Mouse (Mus musculus): ENCODE data around the gene Dennd1b. TPM values are rescaled to one million over a fixed set of nuclear protein-coding genes. Genes with fewer than 3 reads are reported as not detected.

The Dennd1b gene
- polyA plus RNA-seq (2012; ENCODE audit: insufficient read depth, insufficient read length, low replicate concordance, missing spikeins) = not detected in 2 replicates

DNA sequence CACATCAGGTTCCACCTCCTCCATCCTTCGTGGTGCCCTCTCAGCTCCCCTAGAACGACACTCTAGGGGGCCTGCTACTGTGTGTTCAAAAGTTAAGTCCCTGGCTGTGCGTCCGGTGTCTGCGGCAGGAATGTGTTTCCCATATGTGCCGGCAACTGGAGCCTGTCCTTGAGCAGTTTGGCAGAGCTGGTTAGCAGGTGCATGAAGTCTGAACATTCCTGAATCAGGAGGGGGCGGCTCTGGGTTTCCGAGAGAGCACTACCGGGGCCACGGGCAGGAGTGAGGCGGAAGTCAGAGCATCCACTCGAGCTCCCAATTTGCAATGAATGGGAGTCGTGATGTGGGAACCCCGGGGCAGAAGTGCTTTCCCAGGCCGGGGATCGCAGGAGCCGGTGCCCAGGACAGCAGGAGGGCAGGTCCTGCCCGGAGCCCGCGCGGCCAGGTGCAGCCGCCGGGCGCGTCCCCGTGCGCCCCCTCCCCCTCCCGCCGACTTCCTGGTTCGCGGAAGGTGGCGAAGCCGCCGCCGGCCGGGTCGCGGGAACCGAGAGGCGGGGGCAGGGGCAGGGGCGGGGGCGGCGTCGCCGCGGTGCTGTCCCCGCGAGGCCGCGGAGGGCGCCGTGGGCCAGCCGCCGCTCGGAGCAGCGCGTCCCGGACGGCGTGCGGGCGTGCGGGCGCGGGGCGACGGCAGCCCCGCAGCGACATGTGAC lies at the start of gene Dennd1b:
Gene Dennd1b (plus strand): TSS at position 275 of the 707 bp plus-strand sequence.
- no peak for TF ChIP-seq CTCF (IDR thresholded peaks at IDR 0.05; ENCODE audit: insufficient read depth, low read depth, low read length)
- TF ChIP-seq POLR2A (IDR thresholded peaks at IDR 0.05; ENCODE audit: insufficient read depth, low read depth, low read length) = peak; percentile 44; the same call in 1 of the 2 replicates
- peak within 1 kb of the TSS; percentile 73 for H3K27ac ChIP-seq (ENCODE audit: insufficient read depth, low read depth, low read length)
- H3K4me3 ChIP-seq (ENCODE audit: insufficient read depth, low read depth, low read length) = peak within 1 kb of the TSS; percentile 96
- peaks cover 3% of the 10 kb centered on the region; the same call in 1 of the 2 replicates for H3K4me1 ChIP-seq (ENCODE audit: control insufficient read depth, insufficient read depth, low read length)
- 1% methylated on average over 69 of the region's 69 CpGs for WGBS

DNA sequence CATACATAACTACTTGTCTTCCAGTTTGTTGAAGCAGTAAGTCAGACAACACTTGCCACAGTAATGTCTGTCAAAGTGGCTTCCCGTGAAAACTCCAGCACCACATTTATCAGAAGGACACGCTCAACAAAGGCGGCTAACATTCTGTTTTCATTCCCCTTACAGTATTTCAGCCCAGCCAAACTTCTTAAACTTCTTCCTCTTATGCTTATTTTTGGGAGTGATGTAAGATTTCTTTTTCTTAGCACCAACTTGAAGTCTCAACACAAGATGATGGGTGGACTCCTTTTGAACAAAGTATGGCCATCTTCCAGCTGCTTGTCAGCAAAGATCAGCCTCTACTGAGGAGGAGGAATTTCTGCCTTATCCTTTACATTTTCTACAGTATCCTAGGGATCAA lies 47.6 kb upstream of the Dennd1b start:
- no peak overlapping the region for H3K4me3 ChIP-seq (ENCODE audit: insufficient read depth, low read depth, low read length)
- 96% methylated on average over 3 of the region's 3 CpGs for WGBS

DNA sequence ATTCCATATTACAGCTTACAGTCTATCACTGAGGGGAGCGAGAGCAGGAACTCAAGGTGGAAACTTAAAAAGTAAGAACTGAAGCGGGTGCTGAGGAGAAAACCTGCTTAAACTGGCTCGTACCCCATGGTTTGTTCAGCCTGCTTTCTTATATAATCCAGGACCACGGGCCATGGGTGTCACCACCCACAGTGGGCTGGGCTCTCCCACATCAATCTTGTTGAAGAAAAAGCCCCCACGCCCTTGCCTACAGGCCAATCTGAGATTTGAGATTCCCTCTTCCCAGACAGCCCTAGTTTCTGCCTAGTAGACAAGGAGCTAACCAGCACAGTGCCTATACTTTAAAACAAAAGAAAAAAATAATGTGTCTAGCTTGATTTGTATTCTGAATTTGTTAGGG lies 43.6 kb upstream of the Dennd1b start:
- H3K27ac ChIP-seq (ENCODE audit: insufficient read depth, low read depth, low read length) = no peak overlapping the region
- TF ChIP-seq CTCF (IDR thresholded peaks at IDR 0.05; ENCODE audit: insufficient read depth, low read depth, low read length) (no peak), POLR2A (IDR thresholded peaks at IDR 0.05; ENCODE audit: insufficient read depth, low read depth, low read length) (no peak)
- H3K4me3 ChIP-seq (ENCODE audit: insufficient read depth, low read depth, low read length) = no peak overlapping the region
- no peaks in the 10 kb centered on the region for H3K4me1 ChIP-seq (ENCODE audit: control insufficient read depth, insufficient read depth, low read length)
- 90% methylated on average over 5 of the region's 5 CpGs for WGBS

More for the DNA sequence above, 47.6 kb upstream of the Dennd1b start:
- no peak overlapping the region for H3K27ac ChIP-seq (ENCODE audit: insufficient read depth, low read depth, low read length)
- no peak for TF ChIP-seq POLR2A (IDR thresholded peaks at IDR 0.05; ENCODE audit: insufficient read depth, low read depth, low read length)
- no peak for TF ChIP-seq CTCF (IDR thresholded peaks at IDR 0.05; ENCODE audit: insufficient read depth, low read depth, low read length)
- H3K4me1 ChIP-seq (ENCODE audit: control insufficient read depth, insufficient read depth, low read length) = no peaks in the 10 kb centered on the region

DNA sequence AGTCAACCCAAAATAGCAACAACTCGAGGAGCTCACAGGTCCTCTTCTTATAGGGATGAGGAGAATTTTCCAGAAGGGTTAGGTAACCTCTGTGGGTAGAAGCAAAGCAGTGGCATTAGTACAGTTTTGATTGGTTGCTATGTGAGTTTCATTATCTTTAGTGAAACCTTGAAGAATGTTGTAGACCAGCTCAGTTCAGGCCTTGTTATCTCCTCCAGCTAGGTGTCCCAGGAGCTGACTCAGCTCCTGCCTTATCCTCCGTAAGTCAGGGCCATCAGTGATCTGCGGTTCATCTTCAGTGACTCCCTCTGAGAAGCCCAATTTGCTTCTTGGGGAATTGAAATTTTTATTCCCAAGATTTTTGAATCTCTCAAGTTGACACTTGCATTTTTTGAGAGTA lies 43.2 kb upstream of the Dennd1b start:
- Histone ChIP-seq H3K4me1 (ENCODE audit: control insufficient read depth, insufficient read depth, low read length) (no peaks in the 10 kb centered on the region), H3K4me3 (ENCODE audit: insufficient read depth, low read depth, low read length) (no peak overlapping the region), H3K27ac (ENCODE audit: insufficient read depth, low read depth, low read length) (no peak overlapping the region)
- TF ChIP-seq POLR2A (IDR thresholded peaks at IDR 0.05; ENCODE audit: insufficient read depth, low read depth, low read length) (no peak), CTCF (IDR thresholded peaks at IDR 0.05; ENCODE audit: insufficient read depth, low read depth, low read length) (no peak)
- 85% methylated on average over 3 of the region's 3 CpGs for WGBS

DNA sequence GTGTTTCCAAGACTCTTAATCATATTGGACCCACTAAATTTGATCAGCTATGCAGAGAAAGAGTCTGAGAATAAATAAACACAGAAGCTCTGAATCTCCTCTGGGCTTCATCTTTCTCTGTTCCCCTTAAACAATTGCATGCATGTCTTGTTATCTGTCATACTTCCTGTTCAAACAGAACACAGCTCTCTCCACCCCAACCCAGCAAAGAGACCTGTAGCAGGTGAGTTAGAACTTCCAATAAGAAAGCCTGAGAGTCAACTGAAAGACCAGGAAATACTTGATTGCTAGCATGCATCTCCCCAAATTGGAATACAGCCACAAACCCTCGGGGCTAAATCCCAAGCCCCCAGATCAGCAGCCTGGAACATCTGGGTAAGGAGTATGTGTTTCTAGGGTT lies 42.4 kb upstream of the Dennd1b start:
- no peak for TF ChIP-seq POLR2A (IDR thresholded peaks at IDR 0.05; ENCODE audit: insufficient read depth, low read depth, low read length)
- no peaks in the 10 kb centered on the region for H3K4me1 ChIP-seq (ENCODE audit: control insufficient read depth, insufficient read depth, low read length)
- WGBS = 50% methylated on average over 1 of the region's 1 CpGs
- no peak overlapping the region for H3K27ac ChIP-seq (ENCODE audit: insufficient read depth, low read depth, low read length)
- no peak overlapping the region for H3K4me3 ChIP-seq (ENCODE audit: insufficient read depth, low read depth, low read length)

DNA sequence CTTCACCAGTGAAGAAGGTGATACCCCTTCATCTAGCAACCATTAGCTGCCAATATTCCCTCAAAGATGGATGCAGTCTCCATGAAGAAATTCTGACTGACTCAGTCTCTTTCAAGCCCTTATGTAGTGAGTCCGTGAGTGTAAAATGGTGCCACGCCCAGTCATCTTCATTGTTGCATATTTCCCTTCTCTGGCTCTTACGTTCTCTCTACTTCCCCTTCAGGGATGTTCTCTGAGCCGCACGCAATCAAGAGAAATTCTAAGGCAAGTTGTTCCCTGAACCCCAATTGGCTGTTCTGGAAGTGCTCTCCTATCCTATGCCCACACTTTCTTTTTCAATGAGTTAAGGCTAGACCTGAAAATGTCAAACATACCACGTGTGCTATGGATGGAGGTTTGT lies 40.3 kb upstream of the Dennd1b start:
- 95% methylated on average over 6 of the region's 6 CpGs for WGBS
- no peaks in the 10 kb centered on the region for H3K4me1 ChIP-seq (ENCODE audit: control insufficient read depth, insufficient read depth, low read length)
- TF ChIP-seq CTCF (IDR thresholded peaks at IDR 0.05; ENCODE audit: insufficient read depth, low read depth, low read length) = no peak
- no peak for TF ChIP-seq POLR2A (IDR thresholded peaks at IDR 0.05; ENCODE audit: insufficient read depth, low read depth, low read length)
- no peak overlapping the region for H3K27ac ChIP-seq (ENCODE audit: insufficient read depth, low read depth, low read length)
- no peak overlapping the region for H3K4me3 ChIP-seq (ENCODE audit: insufficient read depth, low read depth, low read length)

DNA sequence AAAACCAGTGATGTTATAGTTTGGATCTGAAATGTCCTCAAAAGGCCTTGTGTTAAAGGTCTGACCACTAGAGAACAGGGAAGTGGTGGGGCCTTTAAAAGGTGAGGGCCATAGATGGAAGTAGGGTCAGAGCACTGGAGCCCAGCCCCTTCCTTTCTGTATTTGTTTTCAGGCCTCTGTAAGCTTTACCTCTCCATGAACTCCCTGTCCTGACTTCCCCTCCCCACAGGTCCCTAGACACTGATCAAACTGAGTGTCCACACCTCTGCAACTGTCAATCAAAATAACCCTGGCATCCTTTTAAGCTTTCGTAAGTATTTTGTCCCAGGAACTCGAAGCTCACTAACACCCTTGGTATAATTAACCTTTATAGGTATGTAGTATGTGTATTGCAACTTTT lies 39.0 kb upstream of the Dennd1b start:
- H3K4me1 ChIP-seq (ENCODE audit: control insufficient read depth, insufficient read depth, low read length) = no peaks in the 10 kb centered on the region
- WGBS = 91% methylated on average over 2 of the region's 2 CpGs
- no peak overlapping the region for H3K4me3 ChIP-seq (ENCODE audit: insufficient read depth, low read depth, low read length)
- no peak overlapping the region for H3K27ac ChIP-seq (ENCODE audit: insufficient read depth, low read depth, low read length)
- TF ChIP-seq POLR2A (IDR thresholded peaks at IDR 0.05; ENCODE audit: insufficient read depth, low read depth, low read length) = no peak
- TF ChIP-seq CTCF (IDR thresholded peaks at IDR 0.05; ENCODE audit: insufficient read depth, low read depth, low read length) = no peak

DNA sequence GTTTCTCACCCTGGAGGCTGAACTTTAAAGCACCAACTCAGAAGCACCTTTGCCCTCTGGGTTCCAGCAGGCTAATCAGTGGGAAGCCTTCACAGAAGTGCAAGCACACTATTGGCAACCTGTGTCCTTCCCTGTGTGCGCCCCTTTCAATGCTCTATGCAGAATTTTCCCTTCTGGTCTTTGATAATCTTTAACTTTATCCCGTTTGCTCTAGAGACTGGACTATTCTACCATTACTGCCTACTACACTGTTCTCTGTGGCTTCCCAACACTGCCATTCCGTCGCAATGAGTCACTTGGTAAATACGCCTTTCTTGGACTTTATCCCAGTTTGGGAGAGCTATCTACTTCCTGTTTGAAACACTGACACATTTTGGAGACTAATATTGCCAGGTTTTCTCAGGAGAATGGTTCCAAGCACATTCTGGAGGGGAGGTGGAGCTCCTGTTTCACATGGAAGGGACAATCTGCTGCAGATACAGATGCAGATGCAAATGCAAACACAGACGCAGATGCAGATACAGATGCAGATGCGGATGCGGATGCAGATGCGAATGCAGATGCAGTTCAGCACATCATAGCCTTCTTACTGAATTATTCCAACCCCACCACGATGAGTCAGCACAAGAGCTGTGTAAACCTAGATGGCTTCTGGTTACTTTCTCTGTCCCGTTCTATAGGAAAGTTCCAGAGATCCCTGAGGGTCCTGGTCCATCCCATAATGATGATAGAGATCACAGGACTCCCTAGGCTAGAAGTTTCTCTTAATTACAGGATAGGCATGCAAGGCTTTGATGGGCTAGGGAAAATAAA lies 34.4 kb upstream of the Dennd1b start:
- 40% methylated on average over 11 of the region's 11 CpGs for WGBS

DNA sequence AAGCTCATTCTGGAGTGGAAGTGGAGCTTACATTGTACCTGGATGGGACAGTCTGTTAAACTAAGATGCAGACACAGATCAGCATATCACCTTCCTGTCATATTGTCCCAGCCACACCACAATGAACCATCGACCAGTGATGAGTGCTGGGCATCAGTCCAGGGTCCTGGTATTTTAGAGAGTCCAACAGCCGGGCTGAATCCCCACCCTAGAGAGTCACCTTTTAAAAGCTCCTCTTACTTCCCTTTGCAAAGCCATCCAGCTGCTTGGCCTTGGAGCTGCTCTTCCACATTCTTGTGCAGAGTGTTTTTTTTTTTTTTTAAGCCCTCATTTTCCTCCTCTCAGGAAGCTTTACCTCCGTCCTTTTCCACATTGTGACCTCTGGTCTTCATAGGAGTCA lies 33.2 kb upstream of the Dennd1b start:
- no peak for TF ChIP-seq POLR2A (IDR thresholded peaks at IDR 0.05; ENCODE audit: insufficient read depth, low read depth, low read length)
- no peak for TF ChIP-seq CTCF (IDR thresholded peaks at IDR 0.05; ENCODE audit: insufficient read depth, low read depth, low read length)

More for the DNA sequence above, 34.4 kb upstream of the Dennd1b start:
- no peak overlapping the region for H3K27ac ChIP-seq (ENCODE audit: insufficient read depth, low read depth, low read length)
- no peak overlapping the region for H3K4me3 ChIP-seq (ENCODE audit: insufficient read depth, low read depth, low read length)
- TF ChIP-seq POLR2A (IDR thresholded peaks at IDR 0.05; ENCODE audit: insufficient read depth, low read depth, low read length) = no peak
- no peaks in the 10 kb centered on the region for H3K4me1 ChIP-seq (ENCODE audit: control insufficient read depth, insufficient read depth, low read length)

More for the DNA sequence above, 33.2 kb upstream of the Dennd1b start:
- no peak overlapping the region for H3K4me3 ChIP-seq (ENCODE audit: insufficient read depth, low read depth, low read length)
- 79% methylated on average over 3 of the region's 3 CpGs for WGBS
- no peaks in the 10 kb centered on the region for H3K4me1 ChIP-seq (ENCODE audit: control insufficient read depth, insufficient read depth, low read length)
- H3K27ac ChIP-seq (ENCODE audit: insufficient read depth, low read depth, low read length) = no peak overlapping the region
